Mouse (Mus musculus): ENCODE measurements around the gene Fam161b. TPM values are rescaled to one million over a fixed set of nuclear protein-coding genes. Genes with fewer than 3 reads are reported as not detected.

Gene Fam161b
- polyA plus RNA-seq, 1 experiment = 0.03 TPM

- Histone ChIP-seq H3K27me3 (ENCODE audit: control insufficient read depth) (no peaks in the 10 kb centered on the region), H3K9me3 (ENCODE audit: control insufficient read depth, low read length) (no peaks in the 10 kb centered on the region), H3K4me1 (ENCODE audit: control insufficient read depth) (peaks cover 18% of the 10 kb centered on the region), H3K4me3 (replicated peaks) (no peak overlapping the region), H3K36me3 (ENCODE audit: control insufficient read depth) (peaks cover 94% of the 10 kb centered on the region)
- TF ChIP-seq GATA1 (IDR thresholded peaks at IDR 0.05; ENCODE audit: low read length) = no peak
- peak; percentile 48 for TF ChIP-seq TAL1 (IDR thresholded peaks at IDR 0.05; ENCODE audit: low read length)
Observed at GRCm38 (mm10) chr12:84299265-84299664, 62.4 kb downstream of the Fam161b start.

DNA sequence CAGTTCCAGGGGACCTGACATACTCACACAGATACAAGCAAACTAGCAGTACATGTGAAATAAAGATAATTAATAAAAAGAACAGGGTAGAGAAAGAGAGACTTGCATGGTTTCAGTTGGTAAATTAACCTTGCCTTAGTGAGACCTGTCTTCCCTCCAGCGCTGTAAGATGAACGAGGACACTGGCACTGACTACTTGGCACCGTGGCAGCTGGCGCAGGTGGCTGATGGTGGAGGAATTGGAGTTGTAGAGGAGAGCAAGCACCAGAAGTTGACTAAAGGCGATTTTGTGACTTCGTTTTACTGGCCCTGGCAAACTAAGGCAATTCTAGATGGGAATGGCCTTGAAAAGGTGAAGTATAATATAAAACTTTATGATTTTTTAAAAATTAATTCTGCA is 63.8 kb downstream of the Fam161b start:
- no peak overlapping the region for H3K4me3 ChIP-seq (replicated peaks)
- H3K36me3 ChIP-seq (ENCODE audit: control insufficient read depth) = peaks cover 94% of the 10 kb centered on the region
- TF ChIP-seq TAL1 (IDR thresholded peaks at IDR 0.05; ENCODE audit: low read length) (no peak), GATA1 (IDR thresholded peaks at IDR 0.05; ENCODE audit: low read length) (no peak)
- H3K4me1 ChIP-seq (ENCODE audit: control insufficient read depth) = peaks cover 20% of the 10 kb centered on the region
- no peaks in the 10 kb centered on the region for H3K9me3 ChIP-seq (ENCODE audit: control insufficient read depth, low read length)
- no peaks in the 10 kb centered on the region for H3K27me3 ChIP-seq (ENCODE audit: control insufficient read depth)

Other genes starting within 250 kb of the Fam161b start
- not detected in 2 replicates for gene Dnal1, start 247.5 kb downstream of the Fam161b start, polyA plus RNA-seq (2012)
- gene Pnma1, start 213.3 kb downstream of the Fam161b start, polyA plus RNA-seq (2012) = 0.02 and 0.03 TPM in 2 replicates
- gene Elmsan1, start 143.0 kb downstream of the Fam161b start, polyA plus RNA-seq (2012) = 2.1 and 2.8 TPM in 2 replicates
- 0.32 TPM in 2 replicates for gene Ptgr2, start 76.6 kb downstream of the Fam161b start, polyA plus RNA-seq (2012)
- gene Zfp410, start 45.0 kb downstream of the Fam161b start, polyA plus RNA-seq (2012) = 0.24 and 0.37 TPM in 2 replicates
- 0.84 and 1.3 TPM in 2 replicates for gene Coq6, start 176 bp downstream of the Fam161b start, polyA plus RNA-seq (2012)
- gene Entpd5, start 47.2 kb upstream of the Fam161b start, polyA plus RNA-seq (2012) = 0.15 and 0.21 TPM in 2 replicates
- 0.03 and 0.05 TPM in 2 replicates for gene Bbof1, start 47.2 kb upstream of the Fam161b start, polyA plus RNA-seq (2012)
- 4.3 and 4.9 TPM in 2 replicates for gene Rnf113a2, start 55.4 kb upstream of the Fam161b start, polyA plus RNA-seq (2012)
- gene Aldh6a1, start 89.2 kb upstream of the Fam161b start, polyA plus RNA-seq (2012) = 0.02 TPM in 1 of 2 replicates, not detected in the other
- gene Lin52, start 89.6 kb upstream of the Fam161b start, polyA plus RNA-seq (2012) = 0.05 and 0.09 TPM in 2 replicates
- not detected in 2 replicates for gene Vsx2, start 207.9 kb upstream of the Fam161b start, polyA plus RNA-seq (2012)

All from erythroblast, embryonic 14.5 days (primary cell).